Mouse (Mus musculus) heart, adult 2 months (tissue): ENCODE data around the gene Gm42957. TPM values are rescaled to one million over a fixed set of nuclear protein-coding genes. Genes with fewer than 3 reads are reported as not detected.

Experiments
- DNase-seq, 2 experiments: peaks; one replicate each; pipeline ENCODE4 v3.0.0; 2021
- H3K27ac ChIP-seq: fragments of 200-600 bp; 2 replicates; pipeline ENCODE4 v1.8.1; 2022
- H3K27me3 ChIP-seq: fragments of 200-500 bp; 2 replicates; pipeline ENCODE4 v1.6.1; 2012; ENCODE audit warnings: mild to moderate bottlenecking, low read length, inconsistent platforms, mixed read lengths; ENCODE audit not compliant: control insufficient read depth, insufficient read depth
- H3K36me3 ChIP-seq: fragments of 200-500 bp; 2 replicates; pipeline ENCODE4 v1.6.1; 2012; ENCODE audit warnings: low read length, inconsistent platforms; ENCODE audit not compliant: control insufficient read depth, insufficient read depth
- H3K4me1 ChIP-seq: fragments of 200-500 bp; 2 replicates; pipeline ENCODE4 v1.6.1; 2011; ENCODE audit warnings: low read length; ENCODE audit not compliant: control insufficient read depth, insufficient read depth
- H3K4me3 ChIP-seq: fragments of 200-600 bp; 2 replicates; pipeline ENCODE4 v1.8.1; 2022
- H3K79me2 ChIP-seq: fragments of 200-500 bp; replicated peaks from 2 replicates; pipeline ENCODE4 v1.6.1; 2012; ENCODE audit warnings: mild to moderate bottlenecking, inconsistent platforms, low read length, moderate library complexity, mixed read lengths; ENCODE audit not compliant: control insufficient read depth, insufficient read depth
- H3K9ac ChIP-seq: fragments of 200-500 bp; 2 replicates; pipeline ENCODE4 v1.6.1; 2012; ENCODE audit warnings: low read depth, mild to moderate bottlenecking, control low read depth, inconsistent platforms, low read length, mixed read lengths
- CTCF ChIP-seq: fragments of 200-600 bp; IDR thresholded peaks from 2 replicates; pipeline ENCODE4 v1.8.1; 2022; ENCODE audit warnings: antibody characterized with exemption, mild to moderate bottlenecking, moderate library complexity
- EP300 ChIP-seq: fragments of 200-500 bp; IDR thresholded peaks from 2 replicates; pipeline ENCODE4 v1.6.1; 2011; ENCODE audit warnings: low read depth, low read length, control low read depth; ENCODE audit not compliant: insufficient read depth
- POLR2A ChIP-seq: fragments of 200-500 bp; IDR thresholded peaks from 2 replicates; pipeline ENCODE4 v1.6.1; 2011; ENCODE audit warnings: mild to moderate bottlenecking, low read depth, low read length, control low read depth; ENCODE audit not compliant: insufficient read depth
- whole genome bisulfite sequencing: fragments of 180-500 bp; shearing (Covaris S2); methylation state at CpG from one replicate; pipeline ENCODE4 v1.1.7; 2018; 5-methylcytosine and 5-hydroxymethylcytosine counted together
- intact Hi-C: fragments of 180-260 bp; cut with DNase I; formaldehyde crosslinking; loops from one replicate; pipeline ENCODE4 v1.15.1; 2025
- polyA plus RNA-seq: library from polyadenylated mRNA; depleted of rRNA; stranded (reverse); fragments of >200 nt; gene quantifications from 2 replicates; pipeline ENCODE4 v1.2.3, GENCODE M21; 2012
- total RNA-seq, 2 experiments: library from RNA; stranded (reverse); gene quantifications; 2 replicates each; pipeline ENCODE4 v1.2.3; 2021

Gene Gm42957
- total and polyA plus RNA-seq, 3 experiments, result 0.04 to 0.30 TPM; not detected in 1

GRCm38 (mm10) chr3:96632058-96632457 lies 3.2 kb upstream of the Gm42957 start:
- Histone ChIP-seq H3K4me1 (peaks cover 7% of the 10 kb centered on the region), H3K27ac (no peak overlapping the region), H3K36me3 (peaks cover 12% of the 10 kb centered on the region; the same call in 1 of the 2 replicates), H3K79me2 (peaks cover 1% of the 10 kb centered on the region; the same call in 1 of the 2 replicates), H3K27me3 (no peaks in the 10 kb centered on the region), H3K9ac (no peak overlapping the region), H3K4me3 (no peak overlapping the region)
- no peak for DNase-seq
- TF ChIP-seq CTCF (no peak), POLR2A (no peak), EP300 (no peak)
- intact Hi-C loops, result no loop called here

GRCm38 (mm10) chr3:96634015-96634414 lies 1.3 kb upstream of the Gm42957 start:
- intact Hi-C loops, result no loop called here
- Histone ChIP-seq H3K36me3 (peaks cover 12% of the 10 kb centered on the region; the same call in 1 of the 2 replicates), H3K4me1 (peaks cover 7% of the 10 kb centered on the region), H3K79me2 (peaks cover 1% of the 10 kb centered on the region; the same call in 1 of the 2 replicates), H3K9ac (no peak overlapping the region), H3K27me3 (no peaks in the 10 kb centered on the region), H3K4me3 (no peak overlapping the region), H3K27ac (no peak overlapping the region)
- WGBS, result 69% methylated on average over 1 of the region's 1 CpGs
- TF ChIP-seq POLR2A, result no peak
- TF ChIP-seq EP300, result no peak
- no peak for TF ChIP-seq CTCF
- no peak for DNase-seq

- DNase-seq, result no peak
- intact Hi-C loops, result no loop called here
- no peaks in the 10 kb centered on the region for H3K27me3 ChIP-seq
- peak overlapping the region; percentile 94 for H3K9ac ChIP-seq
- H3K4me1 ChIP-seq, result peaks cover 6% of the 10 kb centered on the region
- H3K36me3 ChIP-seq, result peaks cover 8% of the 10 kb centered on the region; the same call in 1 of the 2 replicates
- H3K27ac ChIP-seq, result peak overlapping the region; percentile 94
- peaks cover 1% of the 10 kb centered on the region; the same call in 1 of the 2 replicates for H3K79me2 ChIP-seq
- no peak for TF ChIP-seq EP300
- no peak for TF ChIP-seq CTCF
- TF ChIP-seq POLR2A, result no peak
- 3% methylated on average over 15 of the region's 15 CpGs for WGBS
- H3K4me3 ChIP-seq, result peak overlapping the region; percentile 95
Observed at GRCm38 (mm10) chr3:96635906-96636305, 632 bp downstream of the Gm42957 start.

- H3K27ac ChIP-seq, result no peak overlapping the region
- TF ChIP-seq CTCF (no peak), POLR2A (no peak), EP300 (no peak)
- WGBS, result 61% methylated on average over 11 of the region's 11 CpGs
- intact Hi-C loops, result no loop called here
- H3K4me1 ChIP-seq, result peaks cover 6% of the 10 kb centered on the region
- no peaks in the 10 kb centered on the region for H3K27me3 ChIP-seq
- H3K36me3 ChIP-seq, result peaks cover 4% of the 10 kb centered on the region; the same call in 1 of the 2 replicates
- peaks cover 1% of the 10 kb centered on the region for H3K79me2 ChIP-seq
- peak overlapping the region; percentile 95 for H3K4me3 ChIP-seq
- H3K9ac ChIP-seq, result no peak overlapping the region
- DNase-seq, result no peak
Observed at GRCm38 (mm10) chr3:96636448-96636847, 1.2 kb downstream of the Gm42957 start.

- H3K36me3 ChIP-seq, result no peaks in the 10 kb centered on the region
- WGBS, result 85% methylated on average over 1 of the region's 1 CpGs
- intact Hi-C loops, result loop anchor here (1.0 kb wide), 2 partner anchors 59 to 92 kb away; no protein-coding TSS in a partner anchor
- H3K4me3 ChIP-seq, result no peak overlapping the region
- H3K9ac ChIP-seq, result no peak overlapping the region
- peaks cover 1% of the 10 kb centered on the region for H3K79me2 ChIP-seq
- H3K27me3 ChIP-seq, result no peaks in the 10 kb centered on the region
- peaks cover 6% of the 10 kb centered on the region for H3K4me1 ChIP-seq
- DNase-seq, result peak; percentile 61 to 77
- peak; percentile 95 for TF ChIP-seq CTCF
- peak; percentile 60; the same call in 1 of the 2 replicates for TF ChIP-seq EP300
- TF ChIP-seq POLR2A, result no peak
- H3K27ac ChIP-seq, result no peak overlapping the region
Observed at GRCm38 (mm10) chr3:96639219-96639618, 3.9 kb downstream of the Gm42957 start.

- Histone ChIP-seq H3K27ac (no peak within 1 kb of the TSS), H3K36me3 (no peaks in the 10 kb centered on the region), H3K4me3 (no peak within 1 kb of the TSS), H3K27me3 (no peaks in the 10 kb centered on the region), H3K79me2 (no peaks in the 10 kb centered on the region; the same call in 1 of the 2 replicates), H3K9ac (no peak within 1 kb of the TSS), H3K4me1 (peaks cover 2% of the 10 kb centered on the region)
- TF ChIP-seq CTCF, result peak; percentile 78
- TF ChIP-seq POLR2A, result no peak
- DNase-seq, result peak; percentile 23 to 49
- intact Hi-C loops, result loop anchor here (5.0 kb wide), 1 partner anchor 62 kb away; the partner anchor contains the start of gene Nudt17
- WGBS, result 48% methylated on average over 7 of the region's 7 CpGs
Observed at GRCm38 (mm10) chr3:96645018-96645649, 9.9 kb downstream of the Gm42957 start, which contains the start of gene Itga10. Itga10 (plus strand) TSS chr3:96645584.
